Mouse (Mus musculus) mouse embryonic stem cell (cell line): ENCODE measurements around the gene Celsr1.

Source experiments
- in situ Hi-C, 2 experiments: fragments of 300-500 bp; cut with MboI; formaldehyde crosslinking; loops; 1 replicate in 1 of 2; 3 replicates in 1 of 2; pipeline ENCODE4 v1.14.3; 2019 to 2020; ENCODE audit warnings: low sequenced_read_pairs in 2 of 2, low pct_unique_long_range_greater_than_20kb in 1 of 2, mixed read lengths in 1 of 2; ENCODE audit not compliant: unreplicated experiment in 1 of 2

The Celsr1 gene

DNA sequence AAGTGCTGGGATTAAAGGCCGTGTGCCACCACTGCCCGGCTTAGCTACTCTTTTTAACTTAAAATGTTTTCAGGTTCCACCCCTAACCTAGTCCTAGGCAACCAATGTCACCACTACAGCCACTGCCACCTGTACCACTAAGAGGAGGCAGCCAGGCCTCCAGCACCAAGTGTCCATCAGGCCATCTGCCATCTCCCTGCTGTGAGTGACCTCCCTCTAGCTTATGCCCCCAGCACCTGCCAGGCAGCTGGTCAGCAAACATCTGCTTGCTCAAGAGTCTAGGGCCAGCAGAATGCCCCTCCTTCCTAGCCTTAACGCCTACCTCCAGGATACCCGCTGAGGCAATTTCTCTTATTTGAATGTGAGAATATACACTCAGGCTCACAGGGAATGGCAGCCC is 48.0 kb downstream of the Celsr1 start:
- in situ Hi-C loops, result no loop called here

DNA sequence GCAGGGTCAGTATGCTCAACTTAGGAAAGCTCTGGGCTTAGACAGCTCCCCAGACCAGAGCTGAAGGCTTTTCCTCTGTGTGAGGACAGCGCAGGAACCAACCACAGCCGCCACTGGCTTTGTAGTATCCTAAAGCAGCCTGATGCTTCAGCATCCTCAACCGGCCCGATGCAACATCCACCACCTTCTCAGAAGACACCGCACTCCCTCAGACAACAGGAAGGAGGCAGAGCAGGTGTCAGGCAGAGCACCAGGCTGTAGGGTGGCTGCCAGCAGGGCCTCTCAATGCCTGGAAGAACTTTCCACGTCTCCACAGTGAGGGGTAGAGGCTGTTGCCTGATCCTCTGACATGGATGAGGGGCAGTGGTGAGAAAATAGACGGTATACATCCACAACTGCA is 50.4 kb downstream of the Celsr1 start:
- in situ Hi-C loops, result no loop called here

DNA sequence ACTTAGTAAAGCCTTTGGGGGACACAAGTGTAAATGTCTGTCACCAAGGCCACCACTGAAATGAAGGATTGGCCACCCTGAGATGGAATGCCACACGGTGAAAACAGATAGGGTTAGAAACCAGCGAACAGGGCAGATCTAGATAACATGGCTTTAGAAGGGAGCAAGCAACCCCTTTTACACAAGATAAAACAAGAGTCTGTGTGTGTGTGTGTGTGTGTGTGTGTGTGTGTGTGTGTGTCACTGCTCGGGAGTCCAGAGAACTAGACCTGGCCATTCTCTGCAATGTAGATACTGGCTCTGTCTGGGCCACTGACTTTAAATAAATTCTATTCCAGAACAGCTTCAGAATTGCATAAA is 51.2 kb downstream of the Celsr1 start:
- in situ Hi-C loops, result no loop called here

- in situ Hi-C loops, result no loop called here
Measured at GRCm38 (mm10) chr15:85981768-85982415, 51.7 kb downstream of the Celsr1 start.

DNA sequence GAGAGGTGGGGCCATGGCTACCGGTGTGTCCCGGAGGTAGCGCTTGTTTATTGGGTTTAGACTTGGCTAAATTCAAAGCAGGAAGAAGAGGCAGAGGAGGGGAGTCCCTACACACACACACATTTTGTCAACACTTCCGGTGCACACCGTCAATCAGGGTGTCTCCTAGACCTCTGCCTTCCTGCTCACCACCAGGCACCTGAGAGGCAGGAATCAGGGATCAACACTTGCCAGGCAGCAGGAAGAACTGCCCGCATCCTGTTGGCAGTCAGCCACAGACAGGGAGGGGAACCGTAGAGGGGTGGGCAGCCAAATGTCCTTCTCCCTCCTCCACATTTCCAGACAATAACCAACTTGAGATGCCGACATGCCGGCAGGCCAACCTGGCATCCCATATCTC is 56.5 kb downstream of the Celsr1 start:
- in situ Hi-C loops, result no loop called here

- in situ Hi-C loops, result no loop called here
Measured at GRCm38 (mm10) chr15:85975746-85976145, 57.8 kb downstream of the Celsr1 start.

DNA sequence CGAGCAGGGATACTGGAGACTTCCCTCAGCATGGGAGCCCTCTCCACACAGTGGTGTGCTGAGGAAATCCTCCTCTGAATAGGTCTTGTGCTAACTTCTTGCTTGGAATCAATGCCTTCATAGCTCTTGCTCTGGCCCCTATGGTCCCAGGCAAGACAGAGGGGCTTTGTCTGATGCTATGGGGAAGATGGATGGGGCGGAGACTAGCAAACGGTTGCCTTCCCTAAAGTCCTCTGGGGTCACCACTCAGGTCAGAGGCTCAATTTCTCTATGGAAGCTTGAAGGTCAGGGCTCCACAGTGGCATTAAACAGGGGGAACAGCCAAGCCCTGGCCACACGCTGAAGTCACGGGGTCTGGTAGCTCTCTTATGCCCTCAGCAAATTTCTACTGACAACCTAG is 62.0 kb downstream of the Celsr1 start:
- in situ Hi-C loops, result no loop called here

GRCm38 (mm10) chr15:85970441-85970840 is 63.1 kb downstream of the Celsr1 start:
- in situ Hi-C loops, result no loop called here

GRCm38 (mm10) chr15:85969707-85970153 is 63.8 kb downstream of the Celsr1 start:
- in situ Hi-C loops, result no loop called here

DNA sequence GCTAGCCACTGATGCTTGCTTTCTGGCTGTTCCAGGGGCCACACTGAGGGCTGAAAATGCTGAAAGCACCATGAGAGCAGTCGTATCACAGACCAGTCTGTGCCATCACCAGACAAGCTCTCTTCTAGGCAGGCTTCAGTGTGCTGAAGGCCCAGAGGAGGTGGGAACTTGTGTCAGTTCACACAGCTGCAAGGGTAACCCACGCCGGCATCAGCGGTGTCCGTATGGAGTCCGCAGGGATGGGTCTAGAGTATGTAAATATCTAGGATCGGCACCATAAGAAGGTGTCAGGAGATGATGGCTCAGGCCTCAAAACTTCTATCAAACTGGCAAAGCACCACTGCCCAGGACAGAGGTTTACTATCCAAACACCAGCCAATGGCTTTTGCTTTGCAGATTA is 64.3 kb downstream of the Celsr1 start:
- in situ Hi-C loops, result no loop called here

- in situ Hi-C loops, result no loop called here
Measured at GRCm38 (mm10) chr15:85966032-85966431, 67.5 kb downstream of the Celsr1 start.

GRCm38 (mm10) chr15:85963279-85963840 is 70.2 kb downstream of the Celsr1 start:
- in situ Hi-C loops, result no loop called here

GRCm38 (mm10) chr15:85962691-85963090 is 70.9 kb downstream of the Celsr1 start:
- in situ Hi-C loops, result no loop called here

DNA sequence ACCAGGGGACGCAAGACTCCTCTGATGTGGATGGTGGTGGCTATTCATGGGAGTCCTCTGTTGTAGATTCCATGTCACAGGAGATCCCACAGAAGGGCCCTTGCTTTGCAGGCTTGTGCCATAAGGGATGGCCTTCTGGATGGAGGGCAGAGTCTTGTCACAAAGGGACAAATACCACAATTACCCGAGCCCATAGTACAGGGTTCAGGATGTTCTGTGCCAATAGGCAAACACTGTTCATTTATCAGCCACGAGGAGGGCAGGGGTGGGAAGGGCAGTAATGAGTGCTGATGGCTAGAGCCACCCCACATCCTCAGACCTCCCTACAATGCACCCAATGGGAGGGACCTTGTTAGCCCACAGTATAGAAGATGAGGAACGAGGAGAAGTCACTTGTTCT is 71.9 kb downstream of the Celsr1 start:
- in situ Hi-C loops, result no loop called here

- in situ Hi-C loops, result no loop called here
Measured at GRCm38 (mm10) chr15:85961131-85961530, 72.4 kb downstream of the Celsr1 start.

DNA sequence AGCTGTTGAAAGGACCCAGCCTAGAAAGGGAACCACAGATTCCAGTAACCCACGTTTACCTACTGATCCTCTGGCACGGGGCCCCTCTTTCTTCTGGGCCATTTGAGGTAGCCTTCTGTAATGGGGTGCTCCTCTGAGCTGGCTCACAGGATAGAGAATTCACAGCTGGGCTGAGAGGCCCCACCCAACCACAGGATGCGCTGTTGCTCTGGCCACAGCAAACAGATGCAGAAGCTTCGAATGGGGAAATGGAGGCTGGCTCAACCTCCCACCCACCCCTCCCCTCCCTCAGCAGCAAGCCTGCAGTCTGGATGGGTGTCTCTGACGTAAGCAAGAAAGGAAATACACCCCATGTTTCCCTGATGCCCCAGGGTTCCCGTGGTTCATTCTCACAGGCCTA is 77.4 kb downstream of the Celsr1 start:
- in situ Hi-C loops, result no loop called here

GRCm38 (mm10) chr15:85953458-85953857 is 80.1 kb downstream of the Celsr1 start:
- in situ Hi-C loops, result no loop called here

- in situ Hi-C loops, result no loop called here
Measured at GRCm38 (mm10) chr15:85949421-85950164, 84.0 kb downstream of the Celsr1 start.

DNA sequence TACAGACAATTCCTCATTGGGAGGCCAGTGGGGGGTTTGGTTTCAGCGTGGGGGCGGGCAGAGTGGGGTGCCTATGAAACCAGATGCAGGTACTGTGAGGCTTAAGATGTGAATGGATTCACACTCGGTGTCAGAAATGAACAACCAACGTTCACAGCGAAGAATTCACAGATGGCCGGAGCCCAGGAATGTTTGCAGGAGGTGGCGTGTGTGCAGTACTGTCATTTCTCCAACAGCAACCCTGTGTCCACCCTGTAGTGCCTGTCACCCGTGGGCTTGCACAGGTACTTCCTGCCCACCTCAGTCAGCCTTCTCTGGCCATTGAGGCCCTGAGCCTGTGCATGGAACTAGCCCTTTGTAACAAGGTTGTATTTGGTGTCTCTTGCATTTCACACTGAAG is 85.6 kb downstream of the Celsr1 start:
- in situ Hi-C loops, result no loop called here

GRCm38 (mm10) chr15:85947541-85947940 is 86.0 kb downstream of the Celsr1 start:
- in situ Hi-C loops, result no loop called here
